Mouse (Mus musculus): ENCODE results near the gene Sgca. TPM values are rescaled to one million over a fixed set of nuclear protein-coding genes. Genes with fewer than 3 reads are reported as not detected.

Gene Sgca
- 47.5 and 313 TPM in 2 replicates for total RNA-seq (2014; rRNA removed; ENCODE audit: low replicate concordance)
- 62.2 and 62.4 TPM in 2 replicates for polyA plus RNA-seq (2015; fragmentation: Nextera tagmentation; extraction: Ambion mirVana)

DNA sequence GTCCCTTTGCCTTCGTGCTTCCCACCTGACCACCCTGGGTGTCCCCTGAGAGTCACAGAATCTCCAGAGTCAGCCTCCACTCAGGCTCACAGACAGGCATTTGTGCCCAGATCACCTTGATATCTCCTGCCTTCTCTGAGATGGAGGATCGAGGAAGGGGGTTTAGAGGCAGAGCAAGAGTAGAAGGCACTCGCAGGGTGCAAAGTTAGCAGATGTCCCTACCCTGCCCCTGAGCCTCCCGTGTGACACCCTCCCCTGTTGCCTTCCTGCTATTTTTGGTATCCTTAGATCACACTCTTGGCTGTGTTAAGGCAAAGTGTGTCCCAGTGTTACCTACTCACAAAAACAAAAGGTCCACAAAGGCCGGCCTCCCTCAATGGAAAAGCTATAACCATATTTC lies at the start of gene Sgca:
Sgca (minus strand) TSS at position 129 of the 400 bp plus-strand sequence.
- H3K27me3 ChIP-seq (ENCODE audit: control insufficient read depth, insufficient read depth, low read length) = no peaks in the 10 kb centered on the region
- no peaks in the 10 kb centered on the region for H3K9me3 ChIP-seq (replicated peaks; ENCODE audit: control insufficient read depth, low read length)
- TF ChIP-seq CTCF (IDR thresholded peaks at IDR 0.05; ENCODE audit: low read depth) (no peak), EP300 (IDR thresholded peaks at IDR 0.05; ENCODE audit: low read depth) (0 out of 2 replicates have a peak, but pooled peaks have one; percentile 37)
- DNase-seq (ENCODE audit: low spot score) (peak; percentile 62), ATAC-seq (ENCODE audit: insufficient read depth, low read depth) (no peak)
- peak within 1 kb of the TSS; percentile 83 for H3K27ac ChIP-seq (ENCODE audit: low read depth)
- 28% methylated on average over 5 of the region's 5 CpGs for WGBS
- H3K4me1 ChIP-seq (ENCODE audit: control insufficient read depth, insufficient read depth) = peaks cover 25% of the 10 kb centered on the region; the same call in 1 of the 2 replicates
- H3K4me3 ChIP-seq (ENCODE audit: low read depth, low read length) = no peak within 1 kb of the TSS
- H3K9ac ChIP-seq (replicated peaks; ENCODE audit: low read depth, low read length) = 0 out of 2 replicates have a peak within 1 kb of the TSS, but pooled peaks have one; percentile 13
- peak within 1 kb of the TSS; percentile 7; the same call in 1 of the 2 replicates for H3K4me2 ChIP-seq (ENCODE audit: low read depth, low read length)
- no peaks in the 10 kb centered on the region for H3K36me3 ChIP-seq (replicated peaks; ENCODE audit: control insufficient read depth, insufficient read depth, low read length)

DNA sequence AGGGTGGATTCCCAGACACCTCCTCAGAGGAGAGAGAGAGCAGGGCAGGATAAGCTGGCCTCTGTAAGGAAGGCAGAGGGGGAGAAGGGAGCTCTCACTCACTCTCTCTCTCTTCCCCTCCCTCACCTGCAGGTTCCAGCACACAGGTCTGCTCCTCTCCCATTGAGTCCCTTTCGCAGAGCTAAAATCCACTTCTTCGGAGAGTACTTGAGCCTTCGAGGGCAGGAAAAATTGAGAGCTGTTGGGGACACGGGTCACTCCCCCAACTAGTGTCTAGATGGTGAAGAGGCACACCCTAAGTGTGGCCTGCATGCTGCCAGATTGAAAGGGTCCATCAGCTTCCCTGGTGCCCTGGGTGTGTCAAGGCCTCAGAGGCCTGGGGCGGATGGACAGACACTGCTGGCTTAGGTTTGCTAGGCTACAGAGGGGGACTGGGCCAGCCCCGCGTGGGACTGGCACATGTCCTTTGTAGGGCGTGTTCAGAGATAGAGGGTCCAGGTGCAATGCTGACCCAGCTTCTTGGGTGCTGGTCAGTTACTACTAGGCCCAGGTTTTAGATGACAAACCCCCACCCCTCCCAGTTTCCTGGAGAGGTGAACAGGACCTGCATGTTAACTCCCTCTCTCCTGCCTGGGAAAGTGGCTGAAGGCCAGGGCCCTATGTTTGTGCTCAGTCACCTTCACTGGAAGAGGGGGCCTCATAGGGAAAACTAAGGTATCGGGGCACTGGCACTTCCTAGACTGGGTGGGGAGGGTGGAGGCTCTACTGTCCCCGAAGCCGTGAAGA lies 49.3 kb upstream of the Sgca start:
- H3K27ac ChIP-seq (ENCODE audit: low read depth) = no peak overlapping the region

DNA sequence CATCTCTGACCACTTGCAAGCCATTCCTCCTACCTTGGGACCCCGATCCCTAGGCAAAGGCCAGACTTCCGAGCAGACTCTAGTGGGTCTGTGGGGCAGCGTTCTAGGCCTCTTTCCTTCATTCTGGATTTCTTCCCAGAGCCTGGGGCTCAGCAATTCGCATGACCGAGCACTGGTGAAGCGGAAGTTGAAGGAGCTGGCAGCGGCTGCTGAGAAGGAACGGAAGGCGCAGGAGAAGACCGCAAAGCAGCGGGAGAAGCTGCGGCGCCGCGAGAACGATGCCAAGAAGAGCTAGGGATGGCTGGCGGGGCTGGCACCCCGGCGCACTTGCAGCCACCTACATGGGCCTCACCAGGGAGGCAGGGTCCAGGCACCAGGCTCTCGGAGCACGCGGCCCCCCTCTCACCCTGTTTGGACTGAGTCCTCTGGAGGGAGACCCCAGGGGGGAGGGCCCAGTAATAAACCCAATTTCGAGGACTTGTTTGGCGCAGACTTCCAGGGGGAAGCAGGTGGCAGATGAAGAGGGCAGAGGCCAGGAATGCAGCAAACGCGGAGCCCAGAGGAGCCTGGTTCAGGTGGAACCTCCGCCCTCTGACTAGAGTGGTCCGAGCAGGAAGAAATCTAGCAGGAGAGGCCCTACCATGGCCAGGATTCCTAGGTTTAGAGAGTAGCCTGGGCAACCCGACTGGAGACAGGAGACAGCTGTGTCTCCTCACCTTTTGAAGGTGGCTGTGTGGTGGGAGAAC lies 48.5 kb upstream of the Sgca start:
- DNase-seq (ENCODE audit: low spot score) = no peak
- H3K4me3 ChIP-seq (ENCODE audit: low read depth, low read length) = no peak overlapping the region
- TF ChIP-seq EP300 (IDR thresholded peaks at IDR 0.05; ENCODE audit: low read depth) (no peak), CTCF (IDR thresholded peaks at IDR 0.05; ENCODE audit: low read depth) (no peak)
- 76% methylated on average over 29 of the region's 29 CpGs for WGBS
- H3K4me1 ChIP-seq (ENCODE audit: control insufficient read depth, insufficient read depth) = no peaks in the 10 kb centered on the region
- H3K4me2 ChIP-seq (ENCODE audit: low read depth, low read length) = no peak overlapping the region
- no peak overlapping the region for H3K27ac ChIP-seq (ENCODE audit: low read depth)
- H3K27me3 ChIP-seq (ENCODE audit: control insufficient read depth, insufficient read depth, low read length) = peaks cover 2% of the 10 kb centered on the region; the same call in 1 of the 2 replicates
- H3K9ac ChIP-seq (replicated peaks; ENCODE audit: low read depth, low read length) = no peak overlapping the region
- ATAC-seq (ENCODE audit: insufficient read depth, low read depth) = no peak
- H3K36me3 ChIP-seq (replicated peaks; ENCODE audit: control insufficient read depth, insufficient read depth, low read length) = peaks cover 49% of the 10 kb centered on the region
- H3K9me3 ChIP-seq (replicated peaks; ENCODE audit: control insufficient read depth, low read length) = no peaks in the 10 kb centered on the region

More for the DNA sequence above, 49.3 kb upstream of the Sgca start:
- Histone ChIP-seq H3K9ac (replicated peaks; ENCODE audit: low read depth, low read length) (no peak overlapping the region), H3K27me3 (ENCODE audit: control insufficient read depth, insufficient read depth, low read length) (no peaks in the 10 kb centered on the region), H3K4me2 (ENCODE audit: low read depth, low read length) (no peak overlapping the region), H3K4me1 (ENCODE audit: control insufficient read depth, insufficient read depth) (no peaks in the 10 kb centered on the region), H3K36me3 (replicated peaks; ENCODE audit: control insufficient read depth, insufficient read depth, low read length) (peaks cover 53% of the 10 kb centered on the region), H3K9me3 (replicated peaks; ENCODE audit: control insufficient read depth, low read length) (no peaks in the 10 kb centered on the region), H3K4me3 (ENCODE audit: low read depth, low read length) (no peak overlapping the region)
- no peak for ATAC-seq (ENCODE audit: insufficient read depth, low read depth)
- DNase-seq (ENCODE audit: low spot score) = no peak
- TF ChIP-seq EP300 (IDR thresholded peaks at IDR 0.05; ENCODE audit: low read depth) (no peak), CTCF (IDR thresholded peaks at IDR 0.05; ENCODE audit: low read depth) (no peak)
- 86% methylated on average over 11 of the region's 11 CpGs for WGBS

- Histone ChIP-seq H3K27me3 (ENCODE audit: control insufficient read depth, insufficient read depth, low read length) (peaks cover 7% of the 10 kb centered on the region; the same call in 1 of the 2 replicates), H3K27ac (ENCODE audit: low read depth) (no peak overlapping the region), H3K4me1 (ENCODE audit: control insufficient read depth, insufficient read depth) (no peaks in the 10 kb centered on the region), H3K36me3 (replicated peaks; ENCODE audit: control insufficient read depth, insufficient read depth, low read length) (peaks cover 37% of the 10 kb centered on the region), H3K4me3 (ENCODE audit: low read depth, low read length) (no peak overlapping the region), H3K9me3 (replicated peaks; ENCODE audit: control insufficient read depth, low read length) (no peaks in the 10 kb centered on the region), H3K4me2 (ENCODE audit: low read depth, low read length) (no peak overlapping the region), H3K9ac (replicated peaks; ENCODE audit: low read depth, low read length) (no peak overlapping the region)
- DNase-seq (ENCODE audit: low spot score) (no peak), ATAC-seq (ENCODE audit: insufficient read depth, low read depth) (no peak)
- WGBS = 92% methylated on average over 9 of the region's 9 CpGs
- TF ChIP-seq EP300 (IDR thresholded peaks at IDR 0.05; ENCODE audit: low read depth) = no peak
- TF ChIP-seq CTCF (IDR thresholded peaks at IDR 0.05; ENCODE audit: low read depth) = no peak
These were observed 47.4 kb upstream of the Sgca start for GRCm38 (mm10) chr11:95023481-95023880.

- Histone ChIP-seq H3K9me3 (replicated peaks; ENCODE audit: control insufficient read depth, low read length) (no peaks in the 10 kb centered on the region), H3K4me3 (ENCODE audit: low read depth, low read length) (no peak overlapping the region), H3K36me3 (replicated peaks; ENCODE audit: control insufficient read depth, insufficient read depth, low read length) (peaks cover 29% of the 10 kb centered on the region), H3K4me1 (ENCODE audit: control insufficient read depth, insufficient read depth) (no peaks in the 10 kb centered on the region), H3K4me2 (ENCODE audit: low read depth, low read length) (no peak overlapping the region), H3K27ac (ENCODE audit: low read depth) (no peak overlapping the region), H3K27me3 (ENCODE audit: control insufficient read depth, insufficient read depth, low read length) (peaks cover 7% of the 10 kb centered on the region; the same call in 1 of the 2 replicates), H3K9ac (replicated peaks; ENCODE audit: low read depth, low read length) (no peak overlapping the region)
- TF ChIP-seq EP300 (IDR thresholded peaks at IDR 0.05; ENCODE audit: low read depth) (no peak), CTCF (IDR thresholded peaks at IDR 0.05; ENCODE audit: low read depth) (peak; percentile 36)
- 74% methylated on average over 10 of the region's 10 CpGs for WGBS
- ATAC-seq (ENCODE audit: insufficient read depth, low read depth) (no peak), DNase-seq (ENCODE audit: low spot score) (no peak)
These were observed 46.3 kb upstream of the Sgca start for GRCm38 (mm10) chr11:95022237-95022992.

Measured in heart, postnatal 0 days (tissue).